Mouse (Mus musculus): ENCODE data around the gene Dhrs13. TPM values are rescaled to one million over a fixed set of nuclear protein-coding genes. Genes with fewer than 3 reads are reported as not detected.

The Dhrs13 gene
- polyA plus RNA-seq (2017; shearing (Covaris generic)) = 10.4 TPM

DNA sequence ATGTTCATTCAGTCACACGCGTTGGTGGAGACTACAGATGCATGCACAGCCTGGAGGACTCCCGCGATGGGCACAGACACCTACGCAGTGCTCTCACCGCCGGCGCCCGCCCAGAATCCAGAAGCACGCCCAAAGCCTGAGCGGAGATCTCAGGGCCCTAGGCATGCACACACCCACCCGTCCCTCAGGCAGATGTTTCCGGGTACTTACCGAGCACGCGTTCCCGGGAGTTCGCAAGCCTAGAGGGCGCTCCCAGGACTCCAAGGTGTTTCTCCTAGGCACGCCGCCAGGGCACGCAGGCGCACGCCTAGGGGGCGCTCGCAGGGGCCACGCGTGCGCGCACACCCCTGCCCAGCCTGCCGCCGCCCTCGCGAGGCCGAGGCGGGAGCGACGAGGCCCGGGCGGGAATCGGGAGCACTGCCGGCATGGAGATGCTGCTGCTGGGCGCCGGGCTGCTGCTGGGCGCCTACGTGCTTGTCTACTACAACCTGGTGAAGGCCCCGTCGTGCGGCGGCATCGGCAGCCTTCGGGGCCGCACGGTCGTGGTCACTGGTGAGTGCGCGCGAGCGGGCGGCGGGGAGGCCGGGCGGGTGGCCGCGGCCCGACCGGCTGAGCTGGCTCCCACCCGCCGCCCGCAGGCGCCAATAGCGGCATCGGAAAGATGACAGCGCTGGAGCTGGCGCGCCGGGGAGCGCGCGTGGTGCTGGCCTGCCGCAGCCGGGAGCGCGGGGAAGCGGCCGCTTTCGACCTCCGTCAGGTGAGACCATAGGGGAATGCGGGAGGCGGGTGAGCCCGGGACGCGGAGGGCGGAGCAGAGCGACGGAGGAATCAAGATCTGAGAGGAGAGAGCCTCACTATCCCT, at the start of gene Dhrs13:
Gene Dhrs13 (plus strand): TSS at position 334 of the 862 bp plus-strand sequence.

DNA sequence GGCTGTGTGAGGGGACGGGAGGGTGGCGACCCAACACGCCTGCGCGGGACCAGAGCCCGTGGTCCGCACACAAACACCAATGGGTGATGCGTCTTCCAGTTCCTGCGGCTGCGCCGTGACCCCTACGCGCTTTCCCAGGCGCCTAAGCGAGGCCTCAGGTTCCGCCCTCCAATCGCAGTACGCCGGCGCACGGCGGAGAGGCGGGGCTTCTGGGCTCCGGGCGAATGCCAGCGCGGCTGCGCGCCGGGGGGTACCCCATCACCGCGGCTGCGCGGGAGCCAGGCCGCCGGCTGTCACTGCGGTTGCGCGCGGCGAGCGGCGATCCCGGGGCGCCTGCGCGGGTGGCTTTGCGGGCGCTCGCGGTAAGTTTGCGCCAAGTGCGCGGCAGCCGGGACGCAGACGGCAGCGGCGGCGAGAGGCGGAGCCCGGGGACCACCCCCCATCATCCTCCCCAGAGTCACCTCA, 49.6 kb upstream of the Dhrs13 start, which contains the start of gene Phf12:
Gene Phf12 (plus strand): TSS at position 314 of the 465 bp plus-strand sequence.

DNA sequence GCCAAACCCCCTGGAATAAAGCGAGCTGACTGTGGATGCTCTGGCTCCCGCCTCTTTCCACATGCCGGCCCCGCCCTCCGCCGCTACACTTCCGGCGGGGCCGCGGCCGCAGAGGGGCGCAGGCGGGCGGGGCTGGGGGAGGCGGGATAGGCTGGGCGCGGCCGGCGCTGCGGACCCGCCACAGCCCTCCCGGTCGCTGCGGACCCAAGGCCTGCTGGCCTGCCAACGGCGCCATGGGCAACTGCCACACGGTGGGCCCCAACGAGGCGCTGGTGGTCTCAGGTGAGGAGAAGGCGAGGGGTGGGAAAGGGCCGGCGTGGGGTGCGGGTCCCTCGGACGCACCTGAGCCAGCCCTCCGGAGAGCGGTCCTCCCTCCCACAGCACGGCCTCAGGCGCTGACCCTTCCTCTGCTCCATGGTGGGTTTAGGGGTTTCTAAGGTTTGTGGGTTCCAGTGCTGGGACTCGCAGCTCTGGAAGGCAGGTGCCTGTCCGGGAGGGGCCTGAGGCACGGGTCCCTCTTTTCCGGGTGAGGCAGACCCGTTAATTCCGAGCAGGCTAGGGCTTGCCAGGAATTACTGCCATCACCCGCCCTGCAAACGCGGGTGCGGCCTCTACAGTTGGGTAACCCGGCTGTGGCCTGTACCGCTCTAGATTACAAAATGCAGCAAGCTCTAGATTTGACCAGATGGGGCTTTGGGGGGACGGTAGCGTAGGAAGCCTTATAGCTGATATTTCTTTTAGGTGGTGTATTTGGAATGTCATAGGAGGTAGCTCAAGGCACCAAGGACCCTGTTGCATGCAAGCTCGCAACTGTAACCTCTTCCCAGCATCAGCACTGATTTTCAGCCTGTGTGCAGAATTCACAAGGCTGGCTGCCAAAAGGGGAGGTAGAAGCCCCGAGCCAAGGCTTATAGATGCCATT, 6.0 kb downstream of the Dhrs13 start, which contains the start of gene Flot2:
Gene Flot2 (plus strand): TSS at position 101 of the 922 bp plus-strand sequence.

DNA sequence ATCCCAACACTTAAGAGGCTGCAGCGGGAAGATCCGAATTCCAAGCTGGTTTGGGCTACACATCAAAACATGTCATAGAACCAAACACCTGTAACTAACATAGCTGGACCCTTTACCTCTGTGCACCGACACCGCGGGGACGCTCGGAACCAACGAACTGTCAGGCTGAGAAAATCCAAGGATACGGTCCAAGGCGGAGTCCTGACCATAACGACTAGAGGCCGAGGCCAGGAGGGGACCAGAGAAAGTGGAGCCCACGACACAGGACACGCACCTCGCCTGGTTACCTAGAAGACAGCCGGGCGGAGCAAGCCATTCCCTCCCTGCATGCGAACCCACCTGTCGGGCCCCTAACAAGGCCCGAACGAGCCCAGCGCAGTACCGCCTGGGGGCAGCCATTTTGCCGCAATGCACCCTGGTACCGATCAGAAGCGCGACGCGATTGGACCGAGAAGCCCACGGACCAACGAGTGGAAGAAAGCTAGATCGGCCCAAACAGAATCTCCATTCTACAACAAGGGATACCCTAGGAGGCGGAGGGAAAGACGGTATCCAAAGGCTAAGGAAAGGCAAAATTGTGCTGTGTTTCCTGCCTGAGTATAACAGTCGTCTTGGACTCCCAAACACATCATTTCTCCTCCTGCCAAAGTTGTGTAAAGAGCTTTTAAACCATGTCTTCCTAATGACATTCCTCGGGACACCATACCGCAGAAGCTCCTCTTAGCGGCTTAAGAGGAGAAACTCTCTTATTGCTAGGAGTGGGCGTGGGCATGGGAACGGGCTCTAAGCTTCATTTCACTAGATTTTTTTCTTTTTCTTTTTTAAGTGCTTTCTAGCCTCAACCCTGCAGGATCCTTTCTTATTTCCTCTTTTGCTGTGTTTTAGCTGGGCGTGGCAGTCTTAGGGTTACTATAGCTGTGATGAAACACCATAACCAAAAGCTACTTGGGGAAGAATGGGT, 48.2 kb downstream of the Dhrs13 start, which contains the start of gene Eral1:
Gene Eral1 (minus strand): TSS at position 423 of the 961 bp plus-strand sequence.

Other genes starting within 250 kb of the Dhrs13 start
- 0.15 TPM for gene Gm10277, start 244.5 kb upstream of the Dhrs13 start, polyA plus RNA-seq (2017; shearing (Covaris generic))
- not detected for gene Pipox, start 138.2 kb upstream of the Dhrs13 start, polyA plus RNA-seq (2017; shearing (Covaris generic))
- gene Sez6, start 101.5 kb upstream of the Dhrs13 start, polyA plus RNA-seq (2017; shearing (Covaris generic)) = not detected
- gene Phf12, start 49.5 kb upstream of the Dhrs13 start, polyA plus RNA-seq (2017; shearing (Covaris generic)) = 48.0 TPM
- 51.3 TPM for gene Flot2, start 5.7 kb downstream of the Dhrs13 start, polyA plus RNA-seq (2017; shearing (Covaris generic))
- gene Eral1, start 48.1 kb downstream of the Dhrs13 start, polyA plus RNA-seq (2017; shearing (Covaris generic)) = 31.5 TPM
- 17.3 TPM for gene Fam222b, start 62.4 kb downstream of the Dhrs13 start, polyA plus RNA-seq (2017; shearing (Covaris generic))
- 92.9 TPM for gene Traf4, start 133.3 kb downstream of the Dhrs13 start, polyA plus RNA-seq (2017; shearing (Covaris generic))
- gene Nek8, start 144.4 kb downstream of the Dhrs13 start, polyA plus RNA-seq (2017; shearing (Covaris generic)) = 15.1 TPM
- 2.5 TPM for gene Tlcd1, start 144.4 kb downstream of the Dhrs13 start, polyA plus RNA-seq (2017; shearing (Covaris generic))
- 2,044 TPM for gene Rpl23a, start 151.3 kb downstream of the Dhrs13 start, polyA plus RNA-seq (2017; shearing (Covaris generic))
- gene Rab34, start 156.2 kb downstream of the Dhrs13 start, polyA plus RNA-seq (2017; shearing (Covaris generic)) = not detected
- not detected for gene Proca1, start 161.1 kb downstream of the Dhrs13 start, polyA plus RNA-seq (2017; shearing (Covaris generic))
- 84.4 TPM for gene Sdf2, start 213.5 kb downstream of the Dhrs13 start, polyA plus RNA-seq (2017; shearing (Covaris generic))
- 51.6 TPM for gene Supt6, start 213.7 kb downstream of the Dhrs13 start, polyA plus RNA-seq (2017; shearing (Covaris generic))
- gene 2610507B11Rik, start 229.5 kb downstream of the Dhrs13 start, polyA plus RNA-seq (2017; shearing (Covaris generic)) = 82.8 TPM

Measured in naive thymus-derived CD4-positive, alpha-beta T cell, adult 5 months (primary cell).